Mouse (Mus musculus): ENCODE results near the gene Prtn3.

Gene Prtn3

DNA sequence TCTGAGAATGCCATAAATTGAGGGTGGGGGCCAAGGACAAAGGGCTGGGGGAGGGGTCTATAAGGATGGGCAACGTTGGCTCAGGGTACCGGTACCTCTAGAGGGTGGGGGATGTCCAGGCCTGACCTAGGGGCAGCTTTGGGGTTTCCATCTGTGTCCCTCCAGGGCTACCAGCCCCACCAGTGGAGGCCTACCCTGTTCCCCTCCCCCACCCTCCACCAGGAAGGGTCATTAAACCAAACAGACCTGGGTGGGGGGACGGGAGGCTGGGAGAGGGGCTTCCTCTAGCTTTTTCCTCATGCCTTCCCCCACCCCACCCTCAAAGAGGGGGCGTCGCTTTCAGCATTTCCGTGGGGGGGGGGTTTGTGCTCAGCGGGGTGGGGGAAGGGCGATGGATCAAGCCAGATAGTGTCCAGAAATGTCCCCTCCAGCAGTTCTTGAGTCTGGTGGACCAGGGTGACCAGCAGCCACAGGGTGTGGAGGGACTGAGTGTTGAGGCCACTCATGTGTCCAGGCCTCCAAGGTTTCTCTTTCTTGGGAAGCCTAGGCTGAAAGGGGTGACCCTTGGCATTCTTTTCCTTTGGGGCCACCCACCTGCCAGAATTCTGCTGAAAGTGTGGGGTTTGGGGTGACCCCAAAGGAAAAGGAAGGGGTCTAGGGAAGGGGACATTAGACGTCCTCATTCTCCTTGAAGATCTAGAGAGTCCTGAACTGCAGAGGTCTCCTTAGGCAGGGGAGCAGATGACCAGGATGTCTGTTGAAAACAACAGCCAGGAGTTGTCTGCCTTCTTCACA, 54.8 kb downstream of the Prtn3 start:
- peak; percentile 91 for DNase-seq

DNA sequence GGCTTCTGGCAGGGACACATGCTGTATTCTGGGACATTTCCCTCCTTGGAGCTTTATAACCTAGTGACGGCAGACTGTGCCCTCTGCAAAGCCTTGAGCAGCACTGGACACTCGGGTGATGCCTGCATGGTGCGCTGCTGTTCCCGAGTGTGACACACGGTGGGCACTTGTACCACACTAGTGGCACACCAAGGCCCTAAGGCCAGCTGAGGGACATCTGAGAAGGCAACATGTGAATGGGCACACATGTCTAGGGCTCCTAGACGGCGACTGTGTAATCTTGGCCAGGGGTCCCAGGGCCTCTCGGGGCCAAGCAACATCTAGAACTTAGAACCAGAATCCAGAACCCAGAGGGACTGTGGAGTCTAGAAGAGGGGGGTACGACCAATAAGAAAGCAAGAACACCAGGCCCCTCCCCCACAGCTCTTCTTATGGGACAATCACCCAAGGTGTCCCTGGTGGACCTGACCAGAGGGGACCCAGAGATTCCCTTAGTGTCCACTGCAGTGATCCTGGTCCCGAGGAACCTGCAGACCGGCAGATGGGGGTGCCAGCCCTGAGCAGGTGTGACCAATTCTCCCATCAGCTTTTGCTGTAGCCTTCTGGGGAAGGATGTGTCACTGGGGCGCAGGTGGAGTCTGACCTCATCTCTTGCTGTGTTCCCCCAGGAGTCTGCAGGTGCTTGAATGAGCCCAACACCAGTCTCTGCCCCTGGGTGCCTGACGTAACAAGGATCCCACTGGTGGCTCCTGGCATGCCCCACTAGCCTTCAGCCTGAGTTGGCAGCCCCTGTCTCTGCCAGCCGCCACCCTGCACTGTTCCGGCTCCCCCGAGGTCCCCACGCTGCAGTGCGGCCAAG, 55.9 kb downstream of the Prtn3 start:
- DNase-seq = peak; percentile 93

DNA sequence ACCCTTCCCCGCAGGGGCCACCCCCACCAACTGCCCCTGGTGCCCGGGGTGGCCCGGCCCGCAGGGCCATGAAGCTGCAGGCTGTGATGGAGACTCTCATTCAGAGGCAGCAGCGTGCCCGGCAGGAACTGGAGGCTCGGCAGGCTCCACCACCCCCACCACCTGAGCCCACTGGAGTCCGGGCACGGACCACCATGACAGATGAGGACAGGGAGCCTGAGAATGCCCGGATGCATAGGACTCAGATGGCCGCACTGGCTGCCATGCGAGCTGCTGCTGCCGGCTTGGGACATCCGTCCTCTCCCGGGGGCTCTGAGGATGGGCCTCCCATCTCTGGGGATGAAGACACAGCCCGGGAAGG, 56.5 kb downstream of the Prtn3 start:
- no peak for DNase-seq

DNA sequence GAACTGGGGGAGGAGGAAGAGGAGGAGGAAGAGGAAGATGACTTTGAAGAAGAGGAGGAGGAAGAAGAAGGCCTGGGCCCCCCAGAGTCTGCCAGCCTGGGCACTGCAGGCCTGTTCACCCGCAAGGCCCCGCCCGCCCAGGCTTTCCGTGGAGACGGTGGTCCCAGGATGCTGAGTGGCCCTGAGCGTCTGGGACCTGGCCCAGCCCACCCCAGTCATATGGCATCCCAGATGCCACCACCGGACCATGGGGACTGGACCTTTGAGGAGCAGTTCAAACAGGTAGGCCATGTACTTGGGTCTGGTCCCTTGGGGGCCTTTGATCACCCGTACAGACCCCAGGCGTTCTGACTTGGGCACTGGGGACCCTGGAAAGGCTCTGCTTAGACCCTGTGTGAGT, 57.5 kb downstream of the Prtn3 start:
- peak; percentile 93 for DNase-seq

DNA sequence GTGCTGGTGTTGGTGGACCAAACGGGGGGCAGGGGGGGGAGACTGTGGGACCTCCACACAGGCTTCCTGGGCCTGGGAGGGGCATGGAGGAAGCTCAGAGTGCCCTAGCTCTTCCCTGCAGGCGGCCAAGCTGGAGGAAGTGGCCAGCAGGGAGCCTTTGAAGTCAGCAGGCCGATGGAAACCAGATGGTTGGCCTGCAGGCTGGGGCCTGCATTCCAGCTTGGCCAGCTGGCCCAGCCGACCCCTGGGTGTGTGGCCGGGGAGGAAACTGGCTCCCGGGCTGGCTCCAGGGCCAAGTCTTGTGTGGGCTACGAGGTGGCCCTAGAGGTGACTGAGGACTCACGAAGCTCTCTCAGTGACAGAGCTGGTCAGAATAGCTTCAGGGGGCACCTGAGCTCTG, 58.5 kb downstream of the Prtn3 start:
- peak; percentile 99 for DNase-seq

Data from heart, adult 11 months (tissue).